Mouse (Mus musculus) layer of hippocampus, adult 11-12 months (tissue): ENCODE measurements around the gene Pdcd1lg2.

ENCODE experiments used
- DNase-seq: peaks from one replicate; pipeline ENCODE4 v3.0.0; 2022; ENCODE audit warnings: low spot score

Gene Pdcd1lg2

DNA sequence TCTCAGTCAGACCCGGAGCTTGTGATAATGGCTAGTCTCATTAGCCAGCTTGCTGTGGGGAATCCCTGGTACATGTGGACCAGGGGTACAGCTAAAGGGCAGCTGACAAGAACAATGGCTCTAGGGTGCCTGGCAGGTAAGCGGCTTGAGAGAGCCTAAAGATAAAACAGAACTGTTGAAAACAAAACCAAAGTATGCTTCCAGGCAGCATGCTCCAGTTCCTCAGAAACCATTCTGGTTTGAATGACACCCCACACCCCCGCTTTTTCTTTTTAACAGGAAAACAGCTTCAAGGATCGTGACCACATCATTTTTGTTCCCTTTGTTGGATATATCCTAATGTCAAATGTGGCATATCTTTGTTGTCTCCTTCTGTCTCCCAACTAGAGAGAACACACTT, at the start of gene Pdcd1lg2:
Gene Pdcd1lg2, plus strand, starts transcription at position 301 of the 400 bp plus-strand sequence.
- DNase-seq: no peak

DNA sequence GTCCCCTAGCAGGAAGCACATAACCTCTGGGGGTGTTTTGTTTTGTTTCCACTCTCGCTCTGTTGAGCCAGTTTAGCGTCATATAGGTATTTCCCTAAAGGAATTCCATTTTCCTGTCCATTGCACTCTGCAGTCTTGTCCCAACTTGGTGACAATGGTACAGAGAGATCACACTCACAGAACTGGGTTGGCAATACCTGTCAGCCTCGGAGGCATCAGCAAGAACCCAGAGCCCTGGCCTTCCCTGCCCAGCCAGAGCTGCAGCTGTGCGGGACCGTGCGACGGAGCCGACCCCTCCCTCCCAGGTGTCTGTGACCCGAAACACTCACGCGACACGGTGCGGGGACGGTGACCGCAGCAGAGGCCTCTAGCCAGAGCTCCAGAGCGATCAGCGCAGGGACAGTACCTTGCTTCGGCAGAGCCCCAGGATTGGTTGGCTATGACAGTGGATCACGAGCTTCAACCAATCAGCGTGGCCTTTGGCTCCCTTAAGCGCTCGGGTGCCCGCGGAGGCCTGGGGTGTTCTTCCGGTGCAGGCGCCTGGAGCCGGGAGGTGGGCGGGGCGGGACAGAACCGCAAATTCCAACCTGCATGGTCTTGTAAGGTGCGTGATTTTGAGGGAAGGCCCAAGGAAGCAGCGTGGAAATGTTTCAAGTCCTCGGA, 49.1 kb upstream of the Pdcd1lg2 start:
- DNase-seq: peak; percentile 92

GRCm38 (mm10) chr19:29362173-29362930, 48.4 kb upstream of the Pdcd1lg2 start:
- DNase-seq: no peak

GRCm38 (mm10) chr19:29363557-29363956, 47.2 kb upstream of the Pdcd1lg2 start:
- no peak for DNase-seq

DNA sequence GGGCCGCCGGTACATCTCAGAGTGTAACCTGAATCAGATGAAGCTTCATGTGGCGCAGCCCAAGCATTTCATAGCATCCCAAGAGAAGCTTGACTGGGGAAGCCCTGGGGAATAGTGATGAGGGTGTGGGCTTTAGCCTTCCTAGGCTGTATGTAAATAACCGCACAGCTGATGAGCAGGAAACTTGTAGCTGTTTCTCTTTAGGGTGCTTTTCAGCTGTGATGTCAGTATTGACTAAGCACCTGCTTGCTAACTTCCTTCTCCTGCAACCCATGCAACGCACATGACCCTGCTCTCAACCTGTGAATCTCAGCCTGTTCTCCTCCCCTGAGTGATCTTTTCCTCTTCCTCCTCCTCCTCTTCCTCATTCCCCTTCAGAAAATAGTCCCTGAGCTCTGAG, 46.6 kb upstream of the Pdcd1lg2 start:
- DNase-seq: no peak

GRCm38 (mm10) chr19:29365105-29365504, 45.6 kb upstream of the Pdcd1lg2 start:
- no peak for DNase-seq

DNA sequence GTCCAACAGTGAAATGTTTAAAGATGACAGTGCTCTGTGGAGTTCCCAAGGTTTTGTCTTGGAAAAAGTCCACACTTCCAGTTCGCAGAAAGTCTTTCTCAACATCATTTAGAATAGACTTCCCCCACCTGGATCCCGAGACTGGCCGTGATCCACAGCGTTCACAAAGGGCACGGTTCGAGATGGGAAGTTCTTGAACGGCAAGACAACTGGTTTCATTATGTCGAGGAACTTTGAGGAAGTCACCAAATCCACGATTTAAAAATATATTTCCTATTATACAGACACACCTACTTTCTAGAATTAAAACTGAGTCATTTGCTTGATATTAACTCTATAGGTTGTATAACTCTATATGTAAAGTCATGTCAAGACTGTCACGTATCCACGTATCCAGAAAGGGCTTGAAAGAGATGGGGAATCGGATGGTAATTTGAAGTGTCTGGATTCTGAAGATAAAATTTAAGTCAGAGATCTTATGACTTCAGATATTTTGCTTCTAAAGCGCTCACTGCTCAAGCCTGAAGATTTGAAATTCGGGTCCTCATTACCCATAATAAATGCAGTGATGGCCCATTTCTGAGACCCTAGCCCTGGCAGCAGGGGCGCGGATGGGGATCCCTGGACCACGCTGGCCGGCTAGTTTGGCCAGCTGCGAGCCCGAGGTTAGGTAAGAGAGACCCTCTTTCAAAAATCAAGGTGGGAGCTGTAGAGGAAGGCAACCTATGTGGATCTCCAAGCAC, 44.3 kb upstream of the Pdcd1lg2 start:
- DNase-seq: no peak

DNA sequence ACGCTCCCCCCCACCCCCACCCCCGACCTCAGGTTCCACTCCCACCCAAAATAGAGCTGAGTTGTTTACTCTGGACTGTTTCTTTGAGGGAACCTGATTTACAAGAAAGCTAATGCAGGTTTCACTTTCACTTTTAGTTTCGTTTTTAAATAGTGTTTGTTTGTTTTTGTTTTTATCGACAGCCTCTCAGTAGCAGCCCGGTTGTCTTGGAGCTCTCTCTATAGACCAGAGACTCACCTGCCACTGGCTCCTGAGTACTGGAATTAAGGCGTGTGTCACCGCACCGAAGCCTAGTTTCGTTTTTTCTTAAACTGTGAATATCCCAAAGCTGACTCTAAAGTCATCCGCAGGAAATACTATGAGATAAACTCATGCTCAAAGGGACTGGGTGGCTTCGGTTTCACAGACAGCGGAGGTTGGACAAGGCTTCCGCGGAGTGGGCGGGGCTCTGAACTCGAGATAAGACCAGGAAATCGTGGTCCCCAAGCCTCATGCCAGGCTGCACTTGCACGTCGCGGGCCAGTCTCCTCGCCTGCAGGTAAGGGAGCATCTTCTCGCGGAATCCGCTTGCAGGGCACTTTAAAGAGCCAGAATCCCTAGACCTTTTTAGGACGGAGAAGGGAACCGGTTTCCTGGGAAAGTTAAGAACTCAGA, 43.6 kb upstream of the Pdcd1lg2 start, which contains the start of the genes Plgrkt and Cd274:
Gene Plgrkt, minus strand, starts transcription at position 422 of the 654 bp plus-strand sequence.
Gene Cd274, plus strand, starts transcription at position 487 of the 654 bp plus-strand sequence.
- DNase-seq: peak; percentile 68

DNA sequence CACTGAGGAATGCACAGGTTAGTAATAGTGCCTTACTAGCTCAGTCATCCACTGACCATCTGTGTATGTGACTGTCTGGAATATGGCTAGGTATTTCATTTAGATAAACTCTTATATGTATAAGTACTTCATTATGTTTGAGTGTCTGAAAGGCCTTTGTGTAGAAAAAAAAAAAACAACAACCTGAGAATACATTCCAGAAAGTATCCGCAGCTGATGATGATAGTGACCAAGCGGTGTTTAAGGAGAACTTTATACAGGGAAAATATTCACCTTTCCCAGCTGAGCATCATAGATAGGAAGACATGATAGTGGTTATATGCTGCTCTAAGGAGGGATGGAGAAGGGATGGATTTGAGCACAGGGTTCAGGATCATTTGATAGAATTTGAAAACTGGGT, 42.7 kb upstream of the Pdcd1lg2 start:
- DNase-seq: no peak

GRCm38 (mm10) chr19:29368671-29369309, 41.9 kb upstream of the Pdcd1lg2 start:
- no peak for DNase-seq

DNA sequence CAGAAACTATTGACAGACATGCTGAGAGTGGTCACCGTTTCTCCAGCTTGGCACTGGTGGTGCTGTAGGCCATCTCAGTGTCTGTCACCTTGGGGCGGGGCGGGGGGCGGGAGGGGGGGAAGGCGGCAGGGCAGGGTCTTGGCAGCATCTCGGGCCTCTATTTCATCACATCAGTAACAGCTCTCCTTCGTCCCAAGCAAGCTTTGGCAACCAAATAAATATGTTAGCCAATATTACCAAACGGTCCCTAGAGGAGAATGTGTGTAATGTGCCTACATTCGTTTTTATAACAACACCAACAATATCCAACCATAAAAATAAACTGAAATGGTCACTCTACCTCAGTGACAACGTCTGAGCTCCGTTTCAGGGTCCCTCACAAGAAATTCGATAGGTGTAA, 40.6 kb upstream of the Pdcd1lg2 start:
- DNase-seq: no peak

DNA sequence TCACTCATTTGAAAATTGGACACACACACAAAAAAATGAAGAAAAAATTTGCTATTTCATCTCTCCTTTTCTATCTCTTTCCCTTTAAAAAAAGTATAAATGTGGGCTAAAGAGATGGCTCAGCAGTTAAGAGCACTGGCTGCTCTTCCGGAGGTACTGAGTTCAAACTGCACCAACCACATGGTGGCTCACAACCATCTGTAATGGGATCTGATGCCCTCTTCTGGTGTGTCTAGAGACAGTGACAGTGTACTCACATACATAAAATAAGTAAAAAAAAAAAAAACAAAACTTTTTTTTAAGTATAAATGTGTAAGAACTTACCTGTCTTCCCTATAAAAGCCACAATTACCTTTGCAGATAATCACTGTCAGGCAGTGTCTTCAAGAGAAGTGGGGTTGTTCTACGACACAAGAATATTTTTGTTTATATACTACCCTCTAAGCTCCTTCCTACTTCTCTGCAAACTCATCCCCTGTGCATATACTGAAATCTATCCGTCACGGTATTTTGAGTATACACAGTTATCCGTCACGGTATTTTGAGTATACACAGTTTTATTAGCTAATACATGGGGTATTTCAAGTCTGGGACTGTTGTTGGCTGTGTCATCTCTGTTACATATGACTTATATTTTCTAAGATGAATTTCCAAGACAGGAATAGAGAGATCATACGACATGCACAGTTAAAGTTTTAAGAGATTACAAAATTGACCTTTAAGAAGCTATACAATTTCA, 40.0 kb upstream of the Pdcd1lg2 start:
- DNase-seq: no peak

DNA sequence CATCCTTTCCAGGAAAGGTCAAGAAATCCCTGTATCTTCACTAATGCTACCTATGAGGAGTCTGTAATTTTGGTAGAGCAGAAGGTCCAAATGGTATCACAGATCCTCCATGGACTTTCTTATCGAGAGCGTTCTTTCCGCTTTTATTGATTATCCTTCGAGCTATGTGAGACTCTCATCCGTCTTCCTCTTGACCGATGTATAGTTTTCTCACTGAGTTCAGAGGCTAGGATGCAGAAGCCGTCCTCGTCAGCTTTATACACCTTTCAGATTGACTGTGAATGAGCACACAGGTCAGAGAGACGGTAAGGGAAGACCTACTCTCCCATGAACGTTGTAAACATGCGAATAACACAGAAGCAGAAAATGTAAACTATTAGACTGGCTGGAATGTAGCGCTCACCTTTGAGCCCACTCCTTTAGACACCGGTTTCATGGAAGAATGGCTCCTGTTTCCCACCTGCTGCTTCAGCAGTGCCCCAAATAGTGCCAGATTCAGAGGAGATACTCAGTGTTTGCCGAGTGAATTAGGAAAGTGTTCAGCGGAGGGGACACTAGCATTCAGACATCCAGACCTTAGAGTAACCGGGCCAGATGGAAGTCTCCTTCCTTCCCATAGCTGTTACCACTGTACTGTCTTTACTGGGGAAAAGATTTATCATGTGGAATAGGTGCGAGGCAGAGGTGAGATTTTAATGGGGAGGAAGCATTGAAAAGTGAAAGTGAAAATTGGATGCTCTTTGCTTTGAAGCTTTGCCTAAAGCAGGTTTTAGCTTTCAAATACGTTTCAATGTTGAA, 39.2 kb upstream of the Pdcd1lg2 start:
- no peak for DNase-seq

GRCm38 (mm10) chr19:29372138-29372537, 38.6 kb upstream of the Pdcd1lg2 start:
- DNase-seq: peak; percentile 46

- no peak for DNase-seq
These were observed 38.1 kb upstream of the Pdcd1lg2 start for GRCm38 (mm10) chr19:29372621-29373020.

DNA sequence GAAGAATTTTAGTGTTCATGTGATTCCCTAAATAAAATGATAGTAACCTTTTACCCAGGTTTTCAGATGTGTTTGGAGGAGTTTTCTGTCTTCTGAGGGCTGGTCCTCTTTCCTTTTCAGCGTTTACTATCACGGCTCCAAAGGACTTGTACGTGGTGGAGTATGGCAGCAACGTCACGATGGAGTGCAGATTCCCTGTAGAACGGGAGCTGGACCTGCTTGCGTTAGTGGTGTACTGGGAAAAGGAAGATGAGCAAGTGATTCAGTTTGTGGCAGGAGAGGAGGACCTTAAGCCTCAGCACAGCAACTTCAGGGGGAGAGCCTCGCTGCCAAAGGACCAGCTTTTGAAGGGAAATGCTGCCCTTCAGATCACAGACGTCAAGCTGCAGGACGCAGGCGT, 37.3 kb upstream of the Pdcd1lg2 start:
- no peak for DNase-seq

DNA sequence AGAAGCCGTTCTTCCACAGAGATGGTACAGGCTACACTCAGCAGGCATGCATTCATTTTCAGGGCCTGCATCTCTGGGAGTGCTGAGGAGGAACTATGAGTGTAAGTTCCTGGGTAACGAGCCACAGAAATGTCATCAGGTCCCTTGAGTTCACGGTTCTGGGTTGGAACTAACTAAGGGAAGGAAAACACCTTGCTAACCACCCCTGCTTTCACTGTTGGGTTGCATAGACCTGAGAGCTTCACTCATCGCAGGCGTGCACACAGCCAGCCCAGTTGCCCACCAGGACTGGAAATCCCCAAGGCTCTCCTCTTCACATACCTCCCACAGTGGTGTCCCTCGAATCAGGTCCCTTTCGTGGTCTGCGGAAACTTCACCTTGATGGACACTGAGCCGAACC, 35.8 kb upstream of the Pdcd1lg2 start:
- no peak for DNase-seq

- no peak for DNase-seq
These were observed 34.3 kb upstream of the Pdcd1lg2 start for GRCm38 (mm10) chr19:29376382-29376781.

GRCm38 (mm10) chr19:29379839-29380603, 30.7 kb upstream of the Pdcd1lg2 start:
- no peak for DNase-seq
